Mouse (Mus musculus) heart, postnatal 25 days (tissue): Measurements from ENCODE around the gene Kcnk4. TPM values are rescaled to one million over a fixed set of nuclear protein-coding genes. Genes with fewer than 3 reads are reported as not detected.
"Not testable (repeated sequence)": the region's sequence is repeated elsewhere in the genome, so short reads cannot be mapped to it uniquely, and the experiment has no call there.

Experiments
- DNase-seq: peaks from one replicate; pipeline ENCODE4 v3.0.0; 2022; ENCODE audit warnings: low spot score
- intact Hi-C: fragments of 180-260 bp; cut with DNase I; formaldehyde crosslinking; loops from one replicate; pipeline ENCODE4 v1.15.1; 2025
- total RNA-seq, 2 experiments: library from RNA; stranded (reverse); gene quantifications; 2 replicates each; pipeline ENCODE4 v1.2.3; 2021

Gene Kcnk4
- total RNA-seq, 2 experiments from 2014 or later: 0.20 to 0.36 TPM

- intact Hi-C loops: no loop called here
- no peak for DNase-seq
Observed at GRCm38 (mm10) chr19:6920741-6921636, 13.3 kb downstream of the Kcnk4 start.

DNA sequence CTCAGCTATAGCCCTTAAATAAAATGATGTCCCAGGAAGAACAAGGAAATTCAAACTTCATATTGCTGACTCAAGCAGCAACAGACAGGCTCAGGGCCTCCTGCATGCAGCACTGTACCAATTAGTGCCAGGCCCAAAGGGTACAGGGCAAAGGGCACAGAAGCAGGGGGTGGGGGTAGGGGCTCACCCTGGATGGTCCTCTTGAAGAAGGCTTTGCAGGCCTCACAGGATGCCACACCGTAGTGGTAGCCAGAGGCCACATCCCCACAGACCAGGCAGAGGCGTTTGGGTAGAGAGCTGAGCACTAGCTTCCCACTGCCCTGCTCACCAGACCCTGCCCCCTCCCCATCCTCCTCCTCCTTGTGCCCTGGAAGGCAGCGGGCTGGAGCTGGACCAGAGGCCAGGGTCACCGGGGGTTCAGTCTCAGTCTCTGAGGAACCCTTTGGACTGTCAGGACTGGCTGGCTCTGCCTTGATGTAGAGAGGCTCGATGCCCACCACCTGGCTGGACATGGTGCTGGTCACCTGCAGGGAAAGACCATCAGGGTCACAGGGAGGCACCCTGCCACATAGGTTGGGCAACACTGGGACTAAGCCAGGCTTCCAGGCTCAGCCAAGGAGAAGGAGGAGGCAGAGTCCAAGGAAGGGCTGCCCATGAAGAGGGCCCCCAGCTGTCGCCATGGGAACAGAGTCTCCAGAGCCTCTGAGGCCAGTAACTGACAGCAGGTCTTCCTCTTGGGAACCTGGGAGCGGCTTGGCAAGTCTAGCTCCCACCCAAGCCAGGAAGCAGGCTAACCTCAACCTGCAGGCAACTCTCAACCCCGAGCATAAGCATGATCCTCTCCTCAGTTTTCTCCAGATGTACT lies 14.2 kb downstream of the Kcnk4 start:
- intact Hi-C loops: no loop called here
- no peak for DNase-seq

DNA sequence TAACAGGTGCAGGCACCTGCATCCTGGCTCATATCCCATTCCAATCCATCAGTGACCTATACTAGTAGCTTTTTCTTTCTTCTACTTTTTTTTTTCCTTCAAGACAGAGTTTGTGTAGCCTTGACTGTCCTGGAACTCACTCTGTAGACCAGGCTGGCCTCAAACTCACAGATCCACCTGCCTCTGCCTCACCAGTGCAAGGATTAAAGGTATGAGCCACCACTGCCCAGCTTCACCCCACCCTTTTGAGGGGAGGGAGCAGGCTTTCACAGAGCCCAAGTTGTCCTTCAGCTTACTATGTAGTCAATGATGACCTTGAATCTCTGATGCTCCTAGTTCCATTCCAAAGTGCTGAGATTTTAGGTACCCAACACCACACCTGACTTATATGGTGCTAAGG lies 14.9 kb downstream of the Kcnk4 start:
- no peak for DNase-seq
- intact Hi-C loops: no loop called here

DNA sequence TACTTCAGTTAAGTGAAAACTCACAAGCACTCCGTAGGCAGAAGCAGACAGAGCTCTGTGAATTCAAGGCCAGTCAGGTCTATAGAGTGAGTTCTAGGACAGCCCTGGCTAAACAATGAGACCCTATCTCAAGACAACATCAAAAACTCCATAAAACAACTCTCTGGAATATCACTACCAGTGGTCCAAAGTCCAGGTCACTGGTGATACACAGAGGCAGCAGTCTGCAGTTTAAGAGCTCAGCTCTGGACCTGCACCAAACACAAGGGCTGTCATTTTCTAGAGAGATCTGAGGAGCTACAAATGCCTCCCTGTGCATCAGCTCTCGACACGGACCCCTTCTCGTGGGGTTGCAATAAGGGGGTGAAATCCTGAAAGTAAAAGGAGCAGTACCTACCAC lies 16.0 kb downstream of the Kcnk4 start:
- DNase-seq: no peak
- intact Hi-C loops: no loop called here

GRCm38 (mm10) chr19:6916496-6916895 lies 17.8 kb downstream of the Kcnk4 start:
- DNase-seq: no peak
- intact Hi-C loops: no loop called here

- intact Hi-C loops: no loop called here
- DNase-seq: no peak
Observed at GRCm38 (mm10) chr19:6915276-6915675, 19.0 kb downstream of the Kcnk4 start.

GRCm38 (mm10) chr19:6914540-6914939 lies 19.8 kb downstream of the Kcnk4 start:
- DNase-seq: no peak
- intact Hi-C loops: no loop called here

- DNase-seq: peak; percentile 44
- intact Hi-C loops: no loop called here
Observed at GRCm38 (mm10) chr19:6913991-6914390, 20.3 kb downstream of the Kcnk4 start.

GRCm38 (mm10) chr19:6913036-6913435 lies 21.3 kb downstream of the Kcnk4 start:
- no peak for DNase-seq
- intact Hi-C loops: no loop called here

- no peak for DNase-seq
- intact Hi-C loops: no loop called here
Observed at GRCm38 (mm10) chr19:6912205-6912970, 21.9 kb downstream of the Kcnk4 start.

GRCm38 (mm10) chr19:6911101-6912074 lies 22.9 kb downstream of the Kcnk4 start:
- intact Hi-C loops: no loop called here
- DNase-seq: no peak

DNA sequence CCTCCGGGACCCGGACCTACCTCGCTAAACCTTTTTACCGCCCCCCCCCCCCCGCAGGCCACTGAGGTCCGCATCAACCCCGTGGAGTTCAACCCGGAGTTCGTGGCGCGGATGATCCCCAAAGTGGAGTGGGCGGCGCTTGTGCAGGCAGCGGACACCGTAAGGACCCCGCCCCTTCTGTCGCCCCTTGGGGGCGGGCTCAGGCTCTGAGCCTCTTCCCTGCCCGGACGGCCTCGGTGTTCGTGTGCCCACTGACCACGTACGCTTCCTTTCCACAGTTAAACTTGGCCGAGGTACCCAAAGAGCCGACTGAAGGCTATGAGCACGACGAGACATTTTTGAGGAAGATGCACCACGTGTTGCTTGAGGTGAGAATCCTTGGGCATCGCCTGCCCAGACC lies 24.0 kb downstream of the Kcnk4 start:
- intact Hi-C loops, DNase-seq: not testable (repeated sequence)

GRCm38 (mm10) chr19:6909507-6910289 lies 24.6 kb downstream of the Kcnk4 start, which contains the start of the genes Trmt112 and Prdx5:
Gene Trmt112, plus strand, starts transcription at chr19:6909698.
Gene Prdx5, minus strand, starts transcription at chr19:6910106.
- intact Hi-C loops: loop anchor here (5.0 kb wide), 1 partner anchor 67 kb away; the partner anchor contains the start of gene Rps6ka4
- peak; percentile 85 for DNase-seq

DNA sequence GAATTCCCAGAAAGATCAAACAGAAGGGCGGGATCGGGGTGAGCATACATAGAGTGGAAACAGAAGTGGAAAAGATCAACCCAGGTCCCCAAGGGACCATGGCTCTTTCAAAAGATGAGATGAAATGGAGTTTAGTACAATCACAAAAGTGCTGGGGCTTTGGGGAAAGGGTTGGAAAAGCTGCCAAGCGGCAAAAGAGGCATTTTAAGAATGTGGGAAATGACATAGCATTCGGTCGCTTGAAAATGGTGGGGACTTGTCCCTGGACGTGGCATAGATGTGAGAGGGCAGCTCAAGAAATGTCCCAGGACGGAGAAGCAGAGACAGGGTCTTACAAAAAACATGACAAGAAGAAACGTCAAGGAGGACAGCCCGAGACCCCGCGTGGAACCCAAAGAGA lies 25.3 kb downstream of the Kcnk4 start:
- no peak for DNase-seq
- intact Hi-C loops: loop anchor here (5.0 kb wide), 1 partner anchor 67 kb away; the partner anchor contains the start of gene Rps6ka4

GRCm38 (mm10) chr19:6907811-6908540 lies 26.3 kb downstream of the Kcnk4 start:
- DNase-seq: no peak
- intact Hi-C loops: loop anchor here (5.0 kb wide), 1 partner anchor 66 kb away; the partner anchor contains the start of gene Rps6ka4

GRCm38 (mm10) chr19:6907094-6907493 lies 27.2 kb downstream of the Kcnk4 start:
- DNase-seq: no peak
- intact Hi-C loops: loop anchor here (5.0 kb wide), 1 partner anchor 65 kb away; the partner anchor contains the start of gene Rps6ka4

- intact Hi-C loops: loop anchor here (5.0 kb wide), 1 partner anchor 64 kb away; the partner anchor contains the start of gene Rps6ka4
- DNase-seq: no peak
Observed at GRCm38 (mm10) chr19:6906199-6906598, 28.1 kb downstream of the Kcnk4 start.
